Mouse (Mus musculus): ENCODE results near the gene Rpl13a. TPM values are rescaled to one million over a fixed set of nuclear protein-coding genes. Genes with fewer than 3 reads are reported as not detected.

Gene Rpl13a
- polyA plus RNA-seq, 1 experiment from 2014 or later = 938 TPM

- H3K4me3 ChIP-seq (ENCODE audit: low read depth, low read length) = no peak overlapping the region
- no peaks in the 10 kb centered on the region for H3K9me3 ChIP-seq (ENCODE audit: low read length)
- H3K27me3 ChIP-seq (ENCODE audit: insufficient read depth, low read length) = peaks cover 37% of the 10 kb centered on the region
- no peak for DNase-seq
- TF ChIP-seq EP300 (IDR thresholded peaks at IDR 0.05; ENCODE audit: low read depth) = no peak
- no peak for TF ChIP-seq CTCF (IDR thresholded peaks at IDR 0.05; ENCODE audit: low read depth)
- H3K9ac ChIP-seq (replicated peaks) = no peak overlapping the region
- 77% methylated on average over 3 of the region's 3 CpGs for WGBS (ENCODE audit: insufficient replicate concordance)
- H3K4me1 ChIP-seq (ENCODE audit: insufficient read depth) = peaks cover 15% of the 10 kb centered on the region
- H3K4me2 ChIP-seq (ENCODE audit: low read depth, low read length) = no peak overlapping the region
- ATAC-seq = no peak
- H3K27ac ChIP-seq (ENCODE audit: low read depth) = no peak overlapping the region
- peaks cover 2% of the 10 kb centered on the region; the same call in 1 of the 2 replicates for H3K36me3 ChIP-seq (replicated peaks; ENCODE audit: insufficient read depth, low read length)
These were observed 32.3 kb upstream of the Rpl13a start for GRCm38 (mm10) chr7:45160866-45161265.

- peaks cover 32% of the 10 kb centered on the region for H3K27me3 ChIP-seq (ENCODE audit: insufficient read depth, low read length)
- H3K27ac ChIP-seq (ENCODE audit: low read depth) = no peak overlapping the region
- ATAC-seq (no peak), DNase-seq (no peak)
- no peak overlapping the region for H3K4me2 ChIP-seq (ENCODE audit: low read depth, low read length)
- no peak for TF ChIP-seq CTCF (IDR thresholded peaks at IDR 0.05; ENCODE audit: low read depth)
- no peak for TF ChIP-seq EP300 (IDR thresholded peaks at IDR 0.05; ENCODE audit: low read depth)
- H3K9me3 ChIP-seq (ENCODE audit: low read length) = no peaks in the 10 kb centered on the region
- peaks cover 2% of the 10 kb centered on the region for H3K36me3 ChIP-seq (replicated peaks; ENCODE audit: insufficient read depth, low read length)
- H3K4me3 ChIP-seq (ENCODE audit: low read depth, low read length) = no peak overlapping the region
- 85% methylated on average over 6 of the region's 6 CpGs for WGBS (ENCODE audit: insufficient replicate concordance)
- peaks cover 15% of the 10 kb centered on the region for H3K4me1 ChIP-seq (ENCODE audit: insufficient read depth)
- no peak overlapping the region for H3K9ac ChIP-seq (replicated peaks)
These were observed 31.8 kb upstream of the Rpl13a start for GRCm38 (mm10) chr7:45160316-45160800.

- TF ChIP-seq CTCF (IDR thresholded peaks at IDR 0.05; ENCODE audit: low read depth) = no peak
- no peak for TF ChIP-seq EP300 (IDR thresholded peaks at IDR 0.05; ENCODE audit: low read depth)
These were observed 30.4 kb upstream of the Rpl13a start for GRCm38 (mm10) chr7:45158991-45159390.

GRCm38 (mm10) chr7:45157459-45157858 lies 28.9 kb upstream of the Rpl13a start:
- Histone ChIP-seq H3K27ac (ENCODE audit: low read depth) (no peak overlapping the region), H3K9me3 (ENCODE audit: low read length) (no peaks in the 10 kb centered on the region), H3K9ac (replicated peaks) (no peak overlapping the region), H3K4me2 (ENCODE audit: low read depth, low read length) (no peak overlapping the region), H3K4me3 (ENCODE audit: low read depth, low read length) (no peak overlapping the region), H3K4me1 (ENCODE audit: insufficient read depth) (peaks cover 20% of the 10 kb centered on the region), H3K27me3 (ENCODE audit: insufficient read depth, low read length) (peaks cover 3% of the 10 kb centered on the region), H3K36me3 (replicated peaks; ENCODE audit: insufficient read depth, low read length) (peaks cover 2% of the 10 kb centered on the region)
- ATAC-seq (no peak), DNase-seq (no peak)
- WGBS (ENCODE audit: insufficient replicate concordance) = 88% methylated on average over 14 of the region's 14 CpGs
- no peak for TF ChIP-seq CTCF (IDR thresholded peaks at IDR 0.05; ENCODE audit: low read depth)
- no peak for TF ChIP-seq EP300 (IDR thresholded peaks at IDR 0.05; ENCODE audit: low read depth)

More at GRCm38 (mm10) chr7:45158991-45159390, 30.4 kb upstream of the Rpl13a start:
- WGBS (ENCODE audit: insufficient replicate concordance) = 94% methylated on average over 6 of the region's 6 CpGs
- Histone ChIP-seq H3K36me3 (replicated peaks; ENCODE audit: insufficient read depth, low read length) (peaks cover 2% of the 10 kb centered on the region), H3K9me3 (ENCODE audit: low read length) (no peaks in the 10 kb centered on the region), H3K9ac (replicated peaks) (no peak overlapping the region), H3K4me3 (ENCODE audit: low read depth, low read length) (no peak overlapping the region), H3K4me1 (ENCODE audit: insufficient read depth) (peaks cover 20% of the 10 kb centered on the region), H3K4me2 (ENCODE audit: low read depth, low read length) (no peak overlapping the region), H3K27me3 (ENCODE audit: insufficient read depth, low read length) (peaks cover 18% of the 10 kb centered on the region), H3K27ac (ENCODE audit: low read depth) (no peak overlapping the region)
- DNase-seq = no peak
- no peak for ATAC-seq

- Histone ChIP-seq H3K27ac (ENCODE audit: low read depth) (0 out of 2 replicates have a peak overlapping the region, but pooled peaks have one; percentile 7), H3K9me3 (ENCODE audit: low read length) (no peaks in the 10 kb centered on the region), H3K4me2 (ENCODE audit: low read depth, low read length) (no peak overlapping the region), H3K9ac (replicated peaks) (no peak overlapping the region), H3K4me3 (ENCODE audit: low read depth, low read length) (no peak overlapping the region), H3K27me3 (ENCODE audit: insufficient read depth, low read length) (no peaks in the 10 kb centered on the region), H3K4me1 (ENCODE audit: insufficient read depth) (peaks cover 15% of the 10 kb centered on the region), H3K36me3 (replicated peaks; ENCODE audit: insufficient read depth, low read length) (peaks cover 2% of the 10 kb centered on the region)
- DNase-seq (no peak), ATAC-seq (no peak)
- 89% methylated on average over 15 of the region's 15 CpGs for WGBS (ENCODE audit: insufficient replicate concordance)
- TF ChIP-seq CTCF (IDR thresholded peaks at IDR 0.05; ENCODE audit: low read depth) (no peak), EP300 (IDR thresholded peaks at IDR 0.05; ENCODE audit: low read depth) (no peak)
These were observed 27.6 kb upstream of the Rpl13a start for GRCm38 (mm10) chr7:45156206-45156605.

- Histone ChIP-seq H3K4me1 (ENCODE audit: insufficient read depth) (peaks cover 16% of the 10 kb centered on the region), H3K4me3 (ENCODE audit: low read depth, low read length) (no peak overlapping the region), H3K9ac (replicated peaks) (no peak overlapping the region), H3K27me3 (ENCODE audit: insufficient read depth, low read length) (no peaks in the 10 kb centered on the region), H3K4me2 (ENCODE audit: low read depth, low read length) (no peak overlapping the region), H3K27ac (ENCODE audit: low read depth) (no peak overlapping the region), H3K36me3 (replicated peaks; ENCODE audit: insufficient read depth, low read length) (peaks cover 2% of the 10 kb centered on the region), H3K9me3 (ENCODE audit: low read length) (no peaks in the 10 kb centered on the region)
- no peak for DNase-seq
- no peak for TF ChIP-seq EP300 (IDR thresholded peaks at IDR 0.05; ENCODE audit: low read depth)
- no peak for TF ChIP-seq CTCF (IDR thresholded peaks at IDR 0.05; ENCODE audit: low read depth)
- ATAC-seq = no peak
- 81% methylated on average over 9 of the region's 9 CpGs for WGBS (ENCODE audit: insufficient replicate concordance)
These were observed 27.0 kb upstream of the Rpl13a start for GRCm38 (mm10) chr7:45155590-45155989.
